Mouse (Mus musculus) heart, postnatal 0 days (tissue): ENCODE results near the gene Tex264.

ENCODE experiments used
- CTCF ChIP-seq: IDR thresholded peaks from 2 replicates; pipeline ENCODE4 v1.5.1; 2016; ENCODE audit warnings: antibody characterized with exemption, control low read depth, low read depth
- EP300 ChIP-seq: IDR thresholded peaks from 2 replicates; pipeline ENCODE4 v1.6.1; 2016; ENCODE audit warnings: antibody characterized with exemption, low read depth

DNA sequence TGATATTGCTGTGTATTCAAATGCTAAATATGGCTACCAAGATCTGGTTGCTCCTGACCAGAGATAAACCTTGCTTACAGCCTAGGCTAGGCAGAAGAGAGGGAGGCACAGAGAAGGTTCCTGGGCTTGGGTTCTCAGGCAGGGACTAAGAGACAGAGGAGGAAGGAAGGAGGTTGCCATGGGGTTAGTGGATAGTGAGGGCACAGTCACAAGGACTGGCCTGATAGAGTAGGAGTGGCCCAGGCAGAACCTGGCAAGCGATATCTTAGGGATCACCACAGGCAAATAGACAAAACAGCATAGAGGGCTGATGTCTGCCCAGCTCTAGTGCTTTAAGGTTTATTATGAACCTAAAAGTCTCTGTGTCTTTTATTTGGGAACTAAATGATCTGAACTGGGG is 41.2 kb upstream of the Tex264 start:
- TF ChIP-seq CTCF: no peak
- no peak for TF ChIP-seq EP300
